Mouse (Mus musculus) kidney, adult 2 months (tissue): Measurements from ENCODE around the gene Cars2.
"Not testable (repeated sequence)": the region's sequence is repeated elsewhere in the genome, so short reads cannot be mapped to it uniquely, and the experiment has no call there.

Source experiments
- CTCF ChIP-seq: fragments of 200-500 bp; conservative IDR thresholded peaks from 2 replicates; pipeline ENCODE4 v1.5.1; 2011; ENCODE audit warnings: low read depth, mild to moderate bottlenecking, control low read depth, low read length, moderate library complexity, mixed read lengths; ENCODE audit not compliant: insufficient read depth, insufficient read length
- POLR2A ChIP-seq: fragments of 200-500 bp; IDR thresholded peaks from one replicate; pipeline ENCODE4 v1.6.1; 2011; ENCODE audit warnings: low read depth, low read length, control low read depth

GRCm38 (mm10) chr8:11551497-11551896, 914 bp upstream of the Cars2 start:
- TF ChIP-seq POLR2A, CTCF: not testable (repeated sequence)
